Mouse (Mus musculus) cortical plate, adult 2 months (tissue): ENCODE measurements at regions not wholly inside any gene's neighbourhood (a gene's known extent, or its start where the extent isn't known, plus 50 kb on each side); places are given as distances from the start of the nearest gene placed in this dataset.

Experiments
- H3K27ac ChIP-seq: fragments of 200-500 bp; 2 replicates; pipeline ENCODE4 v1.5.1; 2012; ENCODE audit warnings: low read length, control low read depth, inconsistent platforms; ENCODE audit not compliant: insufficient read depth
- H3K4me1 ChIP-seq: fragments of 200-500 bp; 2 replicates; pipeline ENCODE4 v1.6.1; 2011; ENCODE audit warnings: low read length; ENCODE audit not compliant: control insufficient read depth, insufficient read depth
- H3K4me3 ChIP-seq: fragments of 200-500 bp; 2 replicates; pipeline ENCODE4 v1.5.1; 2011; ENCODE audit warnings: mild to moderate bottlenecking, low read length, control low read depth; ENCODE audit not compliant: insufficient read depth
- CTCF ChIP-seq: fragments of 200-500 bp; IDR thresholded peaks from 2 replicates; pipeline ENCODE4 v1.5.1; 2011; ENCODE audit warnings: mild to moderate bottlenecking, control low read depth, low read length; ENCODE audit not compliant: insufficient read depth; ENCODE audit errors: extremely low read depth
- POLR2A ChIP-seq: fragments of 200-500 bp; IDR thresholded peaks from 2 replicates; pipeline ENCODE4 v1.6.1; 2011; ENCODE audit warnings: mild to moderate bottlenecking, low read length, control low read depth; ENCODE audit not compliant: insufficient read depth; ENCODE audit errors: extremely low read depth

- Histone ChIP-seq H3K4me3 (no peak overlapping the region), H3K27ac (no peak overlapping the region), H3K4me1 (no peaks in the 10 kb centered on the region)
- no peak for TF ChIP-seq POLR2A
- no peak for TF ChIP-seq CTCF
Observed at GRCm38 (mm10) chr13:111345486-111346440, 91.0 kb downstream of the Actbl2 start.

GRCm38 (mm10) chr13:111356520-111357456, 102.0 kb downstream of the Actbl2 start:
- Histone ChIP-seq H3K27ac (no peak overlapping the region), H3K4me1 (no peaks in the 10 kb centered on the region; the same call in 1 of the 2 replicates), H3K4me3 (no peak overlapping the region)
- TF ChIP-seq CTCF (no peak), POLR2A (no peak)

- TF ChIP-seq POLR2A, result no peak
- TF ChIP-seq CTCF, result no peak
- no peaks in the 10 kb centered on the region; the same call in 1 of the 2 replicates for H3K4me1 ChIP-seq
- H3K27ac ChIP-seq, result no peak overlapping the region
- H3K4me3 ChIP-seq, result no peak overlapping the region
Observed at GRCm38 (mm10) chr13:111361456-111361855, 106.6 kb downstream of the Actbl2 start.

- Histone ChIP-seq H3K27ac (no peak overlapping the region), H3K4me1 (no peaks in the 10 kb centered on the region; the same call in 1 of the 2 replicates), H3K4me3 (no peak overlapping the region)
- no peak for TF ChIP-seq POLR2A
- no peak for TF ChIP-seq CTCF
Observed at GRCm38 (mm10) chr13:111363176-111363739, 108.4 kb downstream of the Actbl2 start.

- H3K4me3 ChIP-seq, result no peak overlapping the region
- TF ChIP-seq POLR2A (no peak), CTCF (no peak)
- H3K27ac ChIP-seq, result no peak overlapping the region
- H3K4me1 ChIP-seq, result no peaks in the 10 kb centered on the region
Observed at GRCm38 (mm10) chr13:111366871-111367270, 112.1 kb downstream of the Actbl2 start.

GRCm38 (mm10) chr13:111367620-111368019, 112.8 kb downstream of the Actbl2 start:
- Histone ChIP-seq H3K27ac (no peak overlapping the region), H3K4me1 (no peaks in the 10 kb centered on the region), H3K4me3 (no peak overlapping the region)
- TF ChIP-seq POLR2A (no peak), CTCF (no peak)

GRCm38 (mm10) chr13:111369916-111370315, 115.1 kb downstream of the Actbl2 start:
- TF ChIP-seq POLR2A (no peak), CTCF (no peak)
- no peaks in the 10 kb centered on the region for H3K4me1 ChIP-seq
- H3K4me3 ChIP-seq, result no peak overlapping the region
- H3K27ac ChIP-seq, result no peak overlapping the region

GRCm38 (mm10) chr13:111373281-111373680, 116.6 kb downstream of the Gpbp1 start:
- Histone ChIP-seq H3K4me1 (no peaks in the 10 kb centered on the region), H3K4me3 (no peak overlapping the region), H3K27ac (no peak overlapping the region)
- TF ChIP-seq POLR2A (no peak), CTCF (no peak)

- no peak overlapping the region for H3K27ac ChIP-seq
Observed at GRCm38 (mm10) chr13:111373801-111374200, 116.1 kb downstream of the Gpbp1 start.

More at GRCm38 (mm10) chr13:111373801-111374200, 116.1 kb downstream of the Gpbp1 start:
- H3K4me3 ChIP-seq, result no peak overlapping the region
- TF ChIP-seq CTCF, result no peak
- TF ChIP-seq POLR2A, result no peak
- no peaks in the 10 kb centered on the region for H3K4me1 ChIP-seq
